Comparison of ENCODE assay signal across 9 mouse cellular contexts in the genomic region with DNA sequence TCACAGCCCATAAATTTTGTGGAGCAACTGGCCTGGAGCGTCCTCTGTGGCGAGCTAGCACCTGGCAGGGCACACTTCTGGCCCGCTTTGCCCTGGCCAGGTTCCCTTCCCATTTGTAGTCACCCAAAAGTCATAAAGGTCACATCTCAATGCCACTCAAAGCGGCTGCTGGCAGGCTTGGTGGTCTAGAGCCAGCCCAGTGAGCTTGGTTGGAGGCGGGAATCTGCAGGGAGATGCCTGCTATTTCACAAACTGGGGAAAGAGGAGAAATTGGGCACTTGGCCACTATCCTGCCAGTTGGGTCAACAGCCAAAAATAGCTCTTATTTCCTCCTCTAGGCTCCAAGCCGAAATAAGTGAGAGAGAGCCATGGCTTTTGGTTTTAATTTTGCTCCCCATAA. TPM values are rescaled to one million over a fixed set of nuclear protein-coding genes. Genes with fewer than 3 reads are reported as not detected.
DNase-seq lines count a peak whose midpoint lies in the region; ATAC-seq lines count a peak whose summit lies in the region.
"Had no signal": no experiment of that assay in that cellular context is flagged by ENCODE, and none has a peak within 500 bp of the region (broad histone marks: within the 10 kb centered on the region; RNA-seq: fewer than 3 reads in every experiment).

No protein-coding gene starts in this region.

- peaks cover 30% of the 10 kb centered on the region for H3K36me3 ChIP-seq in stomach, embryonic 14.5 days (ENCODE audit: control insufficient read depth, insufficient read depth, low read length)

- no peaks in the 10 kb centered on the region; the same call in 1 of the 2 replicates for H3K9me3 ChIP-seq in stomach, embryonic 14.5 days (ENCODE audit: control insufficient read depth, low read depth, low read length)

- ATAC-seq in stomach, embryonic 14.5 days (ENCODE audit: insufficient number of reproducible peaks, insufficient read depth, low FRiP score, low read depth) = peak; percentile 26; the same call in 1 of the 2 replicates
- no peak for ATAC-seq in erythroblast, adult 5-6 weeks (replicated peaks; ENCODE audit: low FRiP score, poor library complexity, severe bottlenecking)

- WGBS in stomach, embryonic 14.5 days = 59% methylated on average over 6 of the region's 6 CpGs

- no peak overlapping the region for H3K4me3 ChIP-seq in stomach, embryonic 14.5 days (ENCODE audit: low read depth, low read length)

- H3K27ac ChIP-seq in stomach, embryonic 14.5 days (ENCODE audit: low read length) = peak overlapping the region; percentile 91

- H3K4me1 ChIP-seq in stomach, embryonic 14.5 days (ENCODE audit: control insufficient read depth, insufficient read depth, low read length) = peaks cover 22% of the 10 kb centered on the region

- H3K9ac ChIP-seq in stomach, embryonic 14.5 days (replicated peaks; ENCODE audit: low read depth, low read length) = no peak overlapping the region

- peak; percentile 6 for DNase-seq in kidney, adult 11 months
- no peak for DNase-seq in kidney, adult 18-20 months
- peak; percentile 70 for DNase-seq in cerebellum, adult 8-10 months
- DNase-seq in heart, adult 18-20 months = peak; percentile 44 to 65
- DNase-seq in kidney, postnatal 4 days = peak; percentile 22 to 29
- no peak for DNase-seq in urinary bladder, adult 18-20 months (ENCODE audit: low spot score in 2 of 2)

- no peaks in the 10 kb centered on the region for H3K27me3 ChIP-seq in stomach, embryonic 14.5 days (ENCODE audit: control insufficient read depth, insufficient read depth, low read length)

- no peak overlapping the region for H3K4me2 ChIP-seq in stomach, embryonic 14.5 days (replicated peaks; ENCODE audit: low read depth, low read length)

RNA-seq across cellular contexts. Expression of a gene that starts 4.4 kb away (rescaled TPM):
- under 1 TPM in 1 of 2 experiments, not detected in 1; 0.05 TPM for total RNA-seq in heart, adult 18-20 months (2021)
- 2.6 and 2.8 TPM in 2 replicates for polyA plus RNA-seq in stomach, embryonic 14.5 days (2014; fragmentation: Nextera tagmentation; extraction: Ambion mirVana)
- not detected in 2 replicates for total RNA-seq in erythroblast, adult 5-6 weeks (2015; ENCODE audit: low replicate concordance)
- total RNA-seq in erythroblast, adult 5-6 weeks (2017; ENCODE audit: low replicate concordance) = not detected in 2 replicates
- total RNA-seq: neutrophil, adult 5-6 weeks had no signal

Comparison
In these comparisons a context has a peak if more than half of its experiments do, and no peak if none do; other contexts are left out.
1. DNase-seq: peak in kidney, adult 11 months (single experiment), cerebellum, adult 8-10 months (single experiment), heart, adult 18-20 months (2 of 2) and kidney, postnatal 4 days (2 of 2); none in kidney, adult 18-20 months (single experiment) and urinary bladder, adult 18-20 months (0 of 2).